Mouse (Mus musculus) brain, embryonic 14.5 days (tissue): ENCODE results near the gene Fads2.

Experiments used
- CTCF ChIP-seq: fragments of 200-500 bp; IDR thresholded peaks from 2 replicates; pipeline ENCODE4 v1.5.1; 2012; ENCODE audit warnings: inconsistent platforms, mild to moderate bottlenecking, moderate library complexity, borderline replicate concordance; ENCODE audit not compliant: insufficient read depth, insufficient read length; ENCODE audit errors: extremely low read depth
- POLR2A ChIP-seq: fragments of 200-500 bp; IDR thresholded peaks from 2 replicates; pipeline ENCODE4 v1.6.1; 2012; ENCODE audit warnings: mild to moderate bottlenecking, inconsistent platforms, borderline replicate concordance; ENCODE audit not compliant: poor library complexity, insufficient read depth, insufficient read length, severe bottlenecking; ENCODE audit errors: extremely low read depth

DNA sequence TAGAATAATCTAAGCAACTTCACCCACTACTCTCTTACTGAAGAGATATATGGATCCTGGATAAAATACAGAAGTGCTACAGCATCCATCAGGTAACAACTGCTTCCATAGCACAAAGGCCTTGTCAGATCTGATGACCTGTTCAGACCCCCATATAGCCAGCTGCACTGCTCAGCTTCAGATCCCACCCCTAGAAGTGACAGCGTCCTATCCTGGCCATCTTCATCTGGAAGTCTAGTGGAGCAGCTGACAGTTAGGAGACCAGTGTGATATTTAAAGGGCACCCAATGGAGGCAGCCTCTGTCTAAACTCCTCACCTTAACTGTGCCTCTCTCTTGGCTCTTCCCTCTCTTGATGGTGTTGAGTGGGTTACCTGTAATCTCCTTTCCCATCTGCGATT is 7.1 kb upstream of the Fads2 start:
- no peak for TF ChIP-seq POLR2A
- TF ChIP-seq CTCF = no peak
